Mouse (Mus musculus) right cerebral cortex, adult 2 months (tissue): Measurements from ENCODE around the gene Sertad3.

Experiments
- DNase-seq, 2 experiments: peaks; one replicate each; pipeline ENCODE4 v3.0.0; 2021 to 2022; ENCODE audit warnings: low spot score in 2 of 2

Sertad3 gene

GRCm38 (mm10) chr7:27473156-27473834 is at the start of gene Sertad3:
Gene Sertad3, plus strand, starts transcription at chr7:27473768.
- DNase-seq: peak; percentile 97 to 98

DNA sequence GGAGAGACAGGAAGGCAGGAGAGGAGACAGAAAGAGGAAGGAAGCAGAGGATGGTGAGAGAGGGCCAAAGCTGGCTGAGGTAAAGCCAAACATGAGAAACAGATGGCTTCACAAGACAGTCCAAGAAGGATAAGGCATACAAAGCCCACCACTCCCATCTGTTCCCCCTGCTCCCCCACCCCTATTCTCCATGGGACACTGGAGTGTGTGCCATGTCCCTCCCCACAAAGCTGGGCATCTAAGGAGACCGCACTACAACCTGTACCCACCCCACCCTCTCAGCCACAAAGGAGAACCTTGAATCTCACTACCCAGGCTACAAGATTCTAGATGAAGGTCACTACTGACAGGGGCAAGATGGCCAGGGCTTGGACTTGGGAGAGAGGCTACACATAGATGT is 46.2 kb upstream of the Sertad3 start:
- no peak for DNase-seq

DNA sequence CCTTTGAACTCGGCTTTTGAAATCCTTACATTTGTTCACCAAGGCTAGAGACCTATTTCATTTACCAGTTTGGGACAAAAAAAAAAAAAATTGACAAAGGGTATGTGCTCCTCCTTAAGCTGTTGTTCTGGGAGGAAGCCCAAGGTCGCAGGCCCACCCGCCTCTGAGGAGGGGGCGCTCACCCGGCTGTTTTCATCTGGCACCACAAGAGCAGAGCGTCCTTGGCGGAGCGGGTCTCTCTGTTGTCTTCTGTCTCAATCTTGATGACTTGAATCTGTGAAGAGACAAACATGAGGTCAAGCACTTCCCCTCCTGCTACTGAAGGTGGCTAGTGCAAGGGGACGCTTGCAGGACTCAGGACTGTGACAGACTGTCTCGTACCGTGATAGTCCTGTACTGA is 45.6 kb upstream of the Sertad3 start:
- no peak for DNase-seq

GRCm38 (mm10) chr7:27429135-27429534 is 44.4 kb upstream of the Sertad3 start:
- no peak for DNase-seq

- DNase-seq: no peak
Observed at GRCm38 (mm10) chr7:27433349-27433748, 40.2 kb upstream of the Sertad3 start.

- no peak for DNase-seq
Observed at GRCm38 (mm10) chr7:27433794-27434193, 39.8 kb upstream of the Sertad3 start.

DNA sequence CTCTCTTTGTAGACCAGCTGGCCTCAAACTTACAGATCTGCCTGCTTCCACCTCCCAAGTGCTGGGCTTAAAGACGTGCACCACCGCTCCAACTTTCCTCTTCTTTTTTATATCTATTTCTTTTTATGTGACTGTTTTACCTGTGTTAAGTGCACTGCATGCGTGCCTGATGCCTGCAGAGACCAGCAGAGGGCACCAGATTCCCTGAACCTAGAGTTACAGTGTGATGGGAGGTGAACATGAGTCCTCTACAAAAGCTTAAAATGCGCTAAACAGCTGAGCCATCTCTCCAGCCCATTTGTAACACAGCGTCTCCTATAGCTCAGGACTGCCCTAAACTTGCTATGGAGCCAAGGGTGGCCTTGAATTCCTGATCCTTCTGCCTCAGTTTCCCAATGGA is 36.0 kb upstream of the Sertad3 start:
- DNase-seq: no peak

DNA sequence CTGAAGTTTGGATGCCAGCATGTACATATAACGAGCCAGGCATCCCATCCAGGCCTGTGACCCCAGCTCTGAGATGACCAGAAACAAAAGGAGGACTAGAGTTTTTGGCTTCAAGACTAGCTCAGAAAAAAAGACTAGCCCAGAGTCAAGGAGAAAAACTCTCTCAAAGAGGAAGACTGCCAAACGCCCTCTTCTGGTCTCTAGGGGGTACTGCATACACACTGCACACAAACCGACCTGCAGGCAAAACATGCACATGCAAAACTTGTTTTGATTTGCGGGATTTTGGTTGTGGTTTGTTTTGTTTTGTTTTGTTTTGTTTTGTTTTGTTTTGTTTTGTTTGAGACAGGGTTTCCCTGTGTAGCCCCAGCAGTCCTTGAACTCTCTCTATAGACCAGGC is 33.6 kb upstream of the Sertad3 start:
- no peak for DNase-seq

- peak in 1 of 2 experiments; percentile 18 for DNase-seq
Observed at GRCm38 (mm10) chr7:27446051-27446450, 27.5 kb upstream of the Sertad3 start.

- DNase-seq: peak; percentile 76 to 77
Observed at GRCm38 (mm10) chr7:27446521-27447418, 26.8 kb upstream of the Sertad3 start.

GRCm38 (mm10) chr7:27447419-27448286 is 25.9 kb upstream of the Sertad3 start, which contains the start of the genes Sptbn4 and Blvrb:
Gene Sptbn4, minus strand, starts transcription at chr7:27447686.
Gene Blvrb, plus strand, starts transcription at chr7:27447978.
- peak; percentile 95 to 97 for DNase-seq

GRCm38 (mm10) chr7:27448421-27449206 is 25.0 kb upstream of the Sertad3 start:
- peak in 1 of 2 experiments; percentile 20 for DNase-seq

GRCm38 (mm10) chr7:27449256-27449862 is 24.2 kb upstream of the Sertad3 start:
- peak; percentile 70 to 83 for DNase-seq

DNA sequence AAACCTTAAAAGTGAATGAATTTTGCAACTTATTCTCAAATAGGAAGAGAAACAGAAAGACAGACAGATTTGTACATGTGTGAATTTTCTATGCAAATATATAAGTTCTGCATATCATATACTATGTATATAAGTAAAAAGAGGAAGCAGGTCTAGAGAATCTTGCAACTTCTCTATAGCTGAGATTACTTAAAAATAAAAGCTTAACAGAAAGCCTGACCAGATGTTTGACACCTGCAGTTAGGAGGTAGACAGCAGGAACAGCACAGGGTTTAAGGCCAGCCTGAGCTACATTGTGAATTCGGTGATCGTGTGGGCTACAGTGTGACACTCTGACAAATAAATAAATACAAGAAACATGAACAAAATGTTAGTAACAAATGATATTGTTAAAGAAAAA is 22.2 kb upstream of the Sertad3 start:
- DNase-seq: no peak

DNA sequence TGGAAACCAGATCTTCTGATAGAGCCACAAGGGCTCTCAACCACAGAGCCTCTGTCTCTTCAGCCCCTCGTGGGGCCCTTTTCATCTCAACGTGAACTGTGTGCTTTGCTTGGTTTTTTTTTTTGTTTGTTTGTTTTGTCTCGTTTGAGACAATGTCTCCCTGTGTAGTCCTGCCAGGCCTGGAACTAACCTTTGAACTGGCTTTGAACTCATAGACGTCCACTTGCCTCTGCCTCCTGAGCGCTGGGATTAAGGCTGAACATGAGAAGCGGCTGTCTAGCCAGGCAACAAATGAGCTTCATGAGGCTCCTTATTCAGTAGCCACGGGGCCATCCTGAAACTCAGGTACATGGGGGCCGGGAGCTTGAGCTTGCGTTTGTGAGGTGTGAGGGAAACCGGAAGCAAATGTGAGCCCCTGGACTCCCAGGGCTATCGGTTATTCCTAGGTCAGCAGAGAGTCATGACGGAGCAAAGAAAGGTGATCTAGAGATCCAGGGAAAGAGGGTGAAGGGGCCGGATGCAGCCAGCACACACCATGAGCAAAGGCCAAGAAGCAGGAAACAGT is 21.3 kb upstream of the Sertad3 start:
- DNase-seq: no peak

GRCm38 (mm10) chr7:27454461-27455121 is 19.0 kb upstream of the Sertad3 start:
- no peak for DNase-seq

DNA sequence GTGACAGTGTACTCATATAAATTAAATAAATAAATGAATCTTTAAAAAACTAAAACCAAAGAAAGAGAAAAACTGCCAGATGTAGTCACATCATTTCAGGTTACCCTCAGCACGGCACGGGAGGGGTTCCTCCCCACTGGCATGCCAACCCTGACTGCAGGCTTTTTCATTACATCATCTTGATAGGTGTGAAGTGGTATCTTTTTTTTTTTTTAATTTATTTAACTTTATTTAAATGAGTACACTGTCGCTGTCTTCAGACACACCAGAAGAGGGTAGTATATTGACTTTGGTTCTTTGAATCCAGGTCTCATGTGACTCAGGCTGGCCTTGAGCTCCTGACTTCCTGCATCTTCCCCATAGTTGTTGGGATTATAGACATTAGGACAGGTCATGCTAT is 18.3 kb upstream of the Sertad3 start:
- DNase-seq: no peak

GRCm38 (mm10) chr7:27458614-27459013 is 15.0 kb upstream of the Sertad3 start:
- no peak for DNase-seq

DNA sequence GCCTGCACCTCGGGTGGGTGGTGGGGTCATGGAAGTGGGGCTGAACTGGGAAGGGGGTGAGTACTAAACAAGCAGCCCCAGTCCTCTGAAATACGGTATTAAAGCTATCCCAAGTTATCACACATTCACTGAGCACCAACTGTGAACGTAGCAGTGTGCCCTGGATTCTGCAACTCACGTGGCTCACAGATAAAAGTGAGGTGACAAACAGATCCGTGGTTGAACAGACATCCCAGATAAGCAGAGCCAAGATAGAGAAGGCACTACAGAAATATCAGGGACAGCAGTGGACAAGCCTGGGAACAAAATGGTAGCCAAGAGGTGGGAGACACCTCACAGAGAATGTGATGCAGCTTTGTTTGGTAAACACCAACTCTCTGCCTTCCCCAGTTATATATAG is 13.9 kb upstream of the Sertad3 start:
- no peak for DNase-seq

GRCm38 (mm10) chr7:27460477-27460876 is 13.1 kb upstream of the Sertad3 start:
- no peak for DNase-seq
